Mouse (Mus musculus): ENCODE results near the gene Il21r. TPM values are rescaled to one million over a fixed set of nuclear protein-coding genes. Genes with fewer than 3 reads are reported as not detected.

Il21r gene
- polyA plus RNA-seq (2012; rRNA removed): 0.49 and 0.60 TPM in 2 replicates

DNA sequence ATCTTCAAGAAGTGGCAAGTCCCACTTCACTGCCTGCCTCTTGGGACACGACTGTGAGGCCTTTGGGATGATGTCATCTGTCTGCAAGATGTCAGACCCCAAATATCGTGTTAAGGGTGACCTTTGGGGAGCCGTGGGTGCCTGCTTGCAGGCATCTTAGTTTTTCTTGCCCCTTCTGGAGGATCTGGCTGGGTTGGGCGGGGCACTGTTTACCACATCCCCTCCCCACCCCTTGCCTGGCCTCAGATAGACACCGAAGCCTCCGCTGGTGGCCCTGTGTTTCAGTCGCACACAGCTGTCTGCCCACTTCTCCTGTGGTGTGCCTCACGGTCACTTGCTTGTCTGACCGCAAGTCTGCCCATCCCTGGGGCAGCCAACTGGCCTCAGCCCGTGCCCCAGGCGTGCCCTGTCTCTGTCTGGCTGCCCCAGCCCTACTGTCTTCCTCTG lies at the start of gene Il21r:
Gene Il21r (plus strand): TSS at position 245 of the 447 bp plus-strand sequence.

Other genes with a start within 250 kb of the Il21r start
- 8.9 and 11.4 TPM in 2 replicates for gene Kdm8, start 158.8 kb upstream of the Il21r start, polyA plus RNA-seq (2012; rRNA removed)
- gene Nsmce1, start 111.8 kb upstream of the Il21r start, polyA plus RNA-seq (2012; rRNA removed): 91.1 and 93.4 TPM in 2 replicates
- gene Il4ra, start 51.3 kb upstream of the Il21r start, polyA plus RNA-seq (2012; rRNA removed): 3.5 and 4.6 TPM in 2 replicates
- 47.6 and 49.5 TPM in 2 replicates for gene Gtf3c1, start 104.4 kb downstream of the Il21r start, polyA plus RNA-seq (2012; rRNA removed)
- 13.5 and 16.4 TPM in 2 replicates for gene D430042O09Rik, start 104.5 kb downstream of the Il21r start, polyA plus RNA-seq (2012; rRNA removed)

All from central nervous system, embryonic 11.5 days (tissue).